Mouse (Mus musculus) CH12.LX (cell line): ENCODE measurements at regions not wholly inside any gene's neighbourhood (a gene's known extent, or its start where the extent isn't known, plus 50 kb on each side); places are given as distances from the start of the nearest gene placed in this dataset.

Source experiments
- E2F4 ChIP-seq: IDR thresholded peaks from 2 replicates; pipeline ENCODE4 v1.6.1; 2011; ENCODE audit warnings: low read depth, low read length, improper control_type of control experiment; ENCODE audit not compliant: insufficient replicate concordance
- ETS1 ChIP-seq: conservative IDR thresholded peaks from 2 replicates; pipeline ENCODE4 v1.6.1; 2012; ENCODE audit warnings: low read depth, mild to moderate bottlenecking, inconsistent platforms, low read length, improper control_type of control experiment, moderate library complexity
- MAFK ChIP-seq: IDR thresholded peaks from 2 replicates; pipeline ENCODE4 v1.6.1; 2011; ENCODE audit warnings: low read length, improper control_type of control experiment; ENCODE audit not compliant: insufficient replicate concordance
- MAX ChIP-seq: IDR thresholded peaks from 2 replicates; pipeline ENCODE4 v1.6.1; 2011; ENCODE audit warnings: low read length, improper control_type of control experiment
- POLR2A ChIP-seq: IDR thresholded peaks from 2 replicates; pipeline ENCODE4 v1.6.1; 2011; ENCODE audit warnings: low read depth, mild to moderate bottlenecking, improper control_type of control experiment, low read length
- UBTF ChIP-seq: IDR thresholded peaks from 2 replicates; pipeline ENCODE4 v1.6.1; 2012; ENCODE audit warnings: low read depth, mild to moderate bottlenecking, inconsistent platforms, low read length, improper control_type of control experiment, moderate library complexity

DNA sequence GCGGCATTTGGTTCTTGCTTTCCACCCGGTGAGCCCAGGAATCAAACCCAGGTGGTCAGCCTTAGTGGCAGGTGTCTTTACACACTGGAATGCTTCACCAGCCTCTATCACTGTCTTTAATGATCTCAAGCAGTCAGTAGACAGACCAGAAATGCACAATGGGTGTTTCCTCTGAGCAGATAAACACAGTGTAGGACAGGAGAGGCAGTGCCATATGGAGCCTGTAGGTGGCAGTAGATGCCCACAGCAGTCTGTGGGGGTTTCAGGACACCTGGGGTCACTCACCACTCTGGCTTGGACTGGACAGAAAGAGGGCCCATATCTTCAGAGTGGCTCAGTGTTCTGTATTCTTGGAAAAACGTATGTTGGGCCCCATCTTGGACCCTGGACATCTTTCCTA is 130.7 kb upstream of the Vangl1 start:
- no peak for TF ChIP-seq UBTF
- TF ChIP-seq MAX, result no peak
- no peak for TF ChIP-seq E2F4
- TF ChIP-seq MAFK, result no peak
- no peak for TF ChIP-seq POLR2A
- TF ChIP-seq ETS1, result no peak
